ENCODE assay signal across 7 mouse cellular contexts in the genomic region with DNA sequence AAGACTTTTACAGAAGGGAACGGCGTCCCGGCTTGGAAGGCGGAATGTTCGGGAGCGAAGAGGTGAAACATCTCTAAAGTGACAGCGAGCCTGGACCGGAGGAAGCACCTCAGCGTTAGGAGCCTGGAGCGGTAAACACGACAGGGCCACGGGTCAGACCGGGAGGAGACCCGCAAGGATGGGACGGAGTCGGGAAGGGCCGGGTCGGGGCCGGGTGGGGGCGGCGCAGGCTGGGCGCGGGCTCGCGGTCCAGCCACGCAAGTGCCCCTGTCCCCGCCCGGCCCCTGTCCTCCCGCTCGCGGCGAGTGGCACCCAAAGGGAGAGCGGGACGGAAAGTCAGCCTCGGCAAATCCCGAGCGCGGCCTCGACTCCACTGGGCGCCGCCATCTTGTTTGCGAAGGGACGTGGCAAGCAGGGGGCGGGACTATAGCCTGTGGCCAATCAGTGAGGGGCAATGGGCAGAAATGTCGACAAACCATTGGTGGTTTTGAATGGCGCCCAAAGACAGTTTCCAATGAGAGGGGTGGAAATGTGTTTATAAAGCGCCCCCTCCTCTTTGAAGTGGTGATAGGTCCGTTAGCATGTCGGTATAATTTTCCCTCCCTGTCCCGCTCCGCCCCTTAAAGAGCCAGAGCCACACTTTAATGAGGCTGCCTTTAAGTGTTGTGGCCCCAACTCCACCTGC. TPM values are rescaled to one million over a fixed set of nuclear protein-coding genes. Genes with fewer than 3 reads are reported as not detected.
DNase-seq lines count a peak whose midpoint lies in the region; ATAC-seq lines count a peak whose summit lies in the region.

A gene (minus strand): TSS at position 396 of the 685 bp plus-strand sequence.
A gene (minus strand): TSS at position 413 of the 685 bp plus-strand sequence.

- no peaks in the 10 kb centered on the region for H3K27me3 ChIP-seq in embryonic facial prominence, embryonic 11.5 days (ENCODE audit: control insufficient read depth, insufficient read depth, low read length)
- H3K27me3 ChIP-seq in limb, embryonic 10.5 days (ENCODE audit: low read depth, poor library complexity, severe bottlenecking), result no peaks in the 10 kb centered on the region
- H3K27me3 ChIP-seq in midbrain, embryonic 13.5 days, result no peaks in the 10 kb centered on the region

- peak; percentile 89 for ATAC-seq in embryonic facial prominence, embryonic 11.5 days (replicated peaks; ENCODE audit: insufficient number of reproducible peaks, low FRiP score, low TSS enrichment, low read depth)
- ATAC-seq in granulocyte monocyte progenitor cell, adult 5-6 weeks (replicated peaks; ENCODE audit: poor library complexity, severe bottlenecking), result peak; percentile 95
- ATAC-seq in midbrain, embryonic 13.5 days, result peak; percentile 96

- peak within 1 kb of the TSS; percentile 41 for H3K4me2 ChIP-seq in embryonic facial prominence, embryonic 11.5 days (ENCODE audit: low read depth, low read length)
- peak within 1 kb of the TSS; percentile 59 for H3K4me2 ChIP-seq in midbrain, embryonic 13.5 days (replicated peaks)

- H3K9me3 ChIP-seq in embryonic facial prominence, embryonic 11.5 days (replicated peaks; ENCODE audit: control insufficient read depth, low read length), result no peaks in the 10 kb centered on the region
- no peaks in the 10 kb centered on the region for H3K9me3 ChIP-seq in limb, embryonic 10.5 days (replicated peaks)
- no peaks in the 10 kb centered on the region for H3K9me3 ChIP-seq in midbrain, embryonic 13.5 days

- no peaks in the 10 kb centered on the region; the same call in 1 of the 2 replicates for H3K36me3 ChIP-seq in embryonic facial prominence, embryonic 11.5 days (replicated peaks; ENCODE audit: control insufficient read depth, insufficient read depth, low read depth, low read length)
- H3K36me3 ChIP-seq in limb, embryonic 10.5 days, result peaks cover 23% of the 10 kb centered on the region
- H3K36me3 ChIP-seq in midbrain, embryonic 13.5 days, result no peaks in the 10 kb centered on the region

- H3K9ac ChIP-seq in embryonic facial prominence, embryonic 11.5 days (replicated peaks; ENCODE audit: low read length), result peak within 1 kb of the TSS; percentile 83
- H3K9ac ChIP-seq in midbrain, embryonic 13.5 days (replicated peaks), result peak within 1 kb of the TSS; percentile 75

- DNase-seq in adrenal gland, postnatal 14 days, result peak; percentile 97
- DNase-seq in embryonic facial prominence, embryonic 11.5 days (ENCODE audit: low spot score), result peak; percentile 97
- DNase-seq in kidney, adult 11 months, result peak; percentile 97
- DNase-seq in limb, embryonic 10.5 days (ENCODE audit: low spot score), result peak; percentile 93
- DNase-seq in spleen, adult 12 weeks (ENCODE audit: low spot score), result peak; percentile 90

- peak within 1 kb of the TSS; percentile 82 for H3K4me3 ChIP-seq in embryonic facial prominence, embryonic 11.5 days (ENCODE audit: low read depth, low read length)
- H3K4me3 ChIP-seq in limb, embryonic 10.5 days, result peak within 1 kb of the TSS; percentile 85
- H3K4me3 ChIP-seq in midbrain, embryonic 13.5 days (replicated peaks), result peak within 1 kb of the TSS; percentile 71

- H3K4me1 ChIP-seq in embryonic facial prominence, embryonic 11.5 days (ENCODE audit: control insufficient read depth, insufficient read depth, low read length), result peaks cover 9% of the 10 kb centered on the region
- peaks cover 38% of the 10 kb centered on the region for H3K4me1 ChIP-seq in limb, embryonic 10.5 days
- peaks cover 40% of the 10 kb centered on the region for H3K4me1 ChIP-seq in midbrain, embryonic 13.5 days (replicated peaks)

- WGBS in embryonic facial prominence, embryonic 11.5 days, result 0% methylated on average over 51 of the region's 51 CpGs
- under 1% methylated on average over 51 of the region's 51 CpGs for WGBS in limb, embryonic 10.5 days
- under 1% methylated on average over 40 of the region's 51 CpGs for WGBS in midbrain, embryonic 13.5 days

- H3K27ac ChIP-seq in embryonic facial prominence, embryonic 11.5 days (replicated peaks; ENCODE audit: low read depth, low read length), result peak within 1 kb of the TSS; percentile 47; the same call in 1 of the 2 replicates
- peak within 1 kb of the TSS; percentile 93 for H3K27ac ChIP-seq in limb, embryonic 10.5 days
- H3K27ac ChIP-seq in midbrain, embryonic 13.5 days, result no peak within 1 kb of the TSS

RNA-seq across cellular contexts. Expression of the first gene that starts in this region (rescaled TPM):
- total RNA-seq in adrenal gland, postnatal 14 days (2021), result 0.15 and 0.52 TPM in 2 replicates
- polyA plus RNA-seq in embryonic facial prominence, embryonic 11.5 days (2014; fragmentation: Nextera tagmentation; extraction: Ambion mirVana), result 0.08 TPM in 1 of 2 replicates, not detected in the other
- total RNA-seq in granulocyte monocyte progenitor cell, adult 5-6 weeks (2014; fragmentation: Nextera tagmentation), result not detected in 2 replicates
- not detected in 2 replicates for total RNA-seq in granulocyte monocyte progenitor cell, adult 5-6 weeks (2017)
- 0.10 and 0.35 TPM in 2 replicates for polyA plus RNA-seq in limb, embryonic 10.5 days (2016; fragmentation: Nextera tagmentation; extraction: Ambion mirVana)
- polyA plus RNA-seq in midbrain, embryonic 13.5 days (2015; fragmentation: Nextera tagmentation; extraction: Ambion mirVana), result 0.24 and 0.36 TPM in 2 replicates

RNA-seq across cellular contexts. Expression of the second gene that starts in this region (rescaled TPM):
- 27.5 and 31.8 TPM in 2 replicates for total RNA-seq in adrenal gland, postnatal 14 days (2021)
- polyA plus RNA-seq in embryonic facial prominence, embryonic 11.5 days (2014; fragmentation: Nextera tagmentation; extraction: Ambion mirVana), result 59.5 and 65.9 TPM in 2 replicates
- 44.9 and 55.6 TPM in 2 replicates for total RNA-seq in granulocyte monocyte progenitor cell, adult 5-6 weeks (2014; fragmentation: Nextera tagmentation)
- 17.8 and 19.3 TPM in 2 replicates for total RNA-seq in granulocyte monocyte progenitor cell, adult 5-6 weeks (2017)
- 88.1 and 97.0 TPM in 2 replicates for polyA plus RNA-seq in limb, embryonic 10.5 days (2016; fragmentation: Nextera tagmentation; extraction: Ambion mirVana)
- polyA plus RNA-seq in midbrain, embryonic 13.5 days (2015; fragmentation: Nextera tagmentation; extraction: Ambion mirVana), result 29.9 and 32.7 TPM in 2 replicates
